Mouse (Mus musculus) heart, embryonic 11.5 days (tissue): ENCODE results near the gene Prr19. TPM values are rescaled to one million over a fixed set of nuclear protein-coding genes. Genes with fewer than 3 reads are reported as not detected.

Experiments used
- ATAC-seq: fragments of 200-750 bp; cut with Nextera tagmentation; replicated peaks from 2 replicates; pipeline ENCODE4 v1.8.0; 2017; ENCODE audit warnings: moderate library complexity; ENCODE audit not compliant: insufficient number of reproducible peaks, low FRiP score, low TSS enrichment
- H3K27ac ChIP-seq: fragments of 300-500 bp; sonication (generic); 2 replicates; pipeline ENCODE4 v1.5.1; 2014; ENCODE audit warnings: mild to moderate bottlenecking, low read depth, low read length
- H3K27me3 ChIP-seq: fragments of 300-500 bp; sonication (generic); 2 replicates; pipeline ENCODE4 v1.6.1; 2014; ENCODE audit warnings: mild to moderate bottlenecking, low read length, mixed read lengths; ENCODE audit not compliant: control insufficient read depth, insufficient read depth
- H3K36me3 ChIP-seq: fragments of 300-500 bp; sonication (generic); 2 replicates; pipeline ENCODE4 v1.6.1; 2014; ENCODE audit warnings: mild to moderate bottlenecking, low read length, moderate library complexity, mixed read lengths; ENCODE audit not compliant: control insufficient read depth, insufficient read depth
- H3K4me1 ChIP-seq: fragments of 300-500 bp; sonication (generic); 2 replicates; pipeline ENCODE4 v1.6.1; 2014; ENCODE audit warnings: low read length; ENCODE audit not compliant: control insufficient read depth, insufficient read depth
- H3K4me2 ChIP-seq: fragments of 300-500 bp; sonication (generic); 2 replicates; pipeline ENCODE4 v1.6.1; 2014; ENCODE audit warnings: mild to moderate bottlenecking, moderate library complexity
- H3K4me3 ChIP-seq: fragments of 300-500 bp; sonication (generic); 2 replicates; pipeline ENCODE4 v1.5.1; 2014; ENCODE audit warnings: low read depth, low read length
- H3K9ac ChIP-seq: fragments of 300-500 bp; sonication (generic); 2 replicates; pipeline ENCODE4 v1.6.1; 2014; ENCODE audit warnings: mild to moderate bottlenecking, low read depth, low read length, moderate library complexity
- H3K9me3 ChIP-seq: fragments of 300-500 bp; sonication (generic); replicated peaks from 2 replicates; pipeline ENCODE4 v1.6.1; 2016; ENCODE audit warnings: low read length; ENCODE audit not compliant: control insufficient read depth
- WGBS: fragments of 180-500 bp; shearing (Covaris S2); extraction: QIAGEN DNeasy Blood & Tissue Kit; methylation state at CpG from one replicate; pipeline ENCODE4 v1.1.7; 2014; ENCODE audit not compliant: insufficient replicate concordance; 5-methylcytosine and 5-hydroxymethylcytosine counted together
- polyA plus RNA-seq: library from polyadenylated mRNA; unstranded; fragments of >200 nt; fragmentation: Nextera tagmentation; extraction: Ambion mirVana; gene quantifications from 2 replicates; pipeline ENCODE4 v1.2.1, GENCODE M21; 2014

Gene Prr19
- polyA plus RNA-seq, 1 experiment from 2014 or later: 0.63 TPM

DNA sequence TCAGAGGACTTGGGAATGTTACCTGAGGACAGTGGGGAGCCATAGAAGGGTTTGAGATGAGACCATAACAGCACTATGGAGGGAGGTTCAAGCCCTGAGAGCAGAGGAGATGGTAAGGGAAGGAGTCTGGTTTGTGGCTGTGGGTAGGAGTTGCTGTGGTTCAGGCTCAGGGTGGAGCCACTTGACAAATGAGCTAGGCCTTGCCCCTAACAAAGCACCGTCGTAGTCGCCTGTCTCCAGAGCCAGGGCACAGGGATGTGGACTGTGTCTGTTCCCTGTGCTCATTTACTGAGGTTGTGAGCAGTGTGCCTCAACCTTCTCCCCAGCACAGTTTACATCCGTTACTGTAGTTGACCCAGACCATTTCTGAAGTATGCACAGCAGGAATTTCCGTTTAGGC, 26.6 kb upstream of the Prr19 start:
- no peak for ATAC-seq
- Histone ChIP-seq H3K27me3 (no peaks in the 10 kb centered on the region), H3K27ac (no peak overlapping the region), H3K4me2 (no peak overlapping the region), H3K9ac (peak overlapping the region; percentile 7), H3K4me3 (no peak overlapping the region), H3K36me3 (peaks cover 16% of the 10 kb centered on the region; the same call in 1 of the 2 replicates), H3K4me1 (peaks cover 57% of the 10 kb centered on the region), H3K9me3 (no peaks in the 10 kb centered on the region)
- 65% methylated on average over 5 of the region's 5 CpGs for WGBS

DNA sequence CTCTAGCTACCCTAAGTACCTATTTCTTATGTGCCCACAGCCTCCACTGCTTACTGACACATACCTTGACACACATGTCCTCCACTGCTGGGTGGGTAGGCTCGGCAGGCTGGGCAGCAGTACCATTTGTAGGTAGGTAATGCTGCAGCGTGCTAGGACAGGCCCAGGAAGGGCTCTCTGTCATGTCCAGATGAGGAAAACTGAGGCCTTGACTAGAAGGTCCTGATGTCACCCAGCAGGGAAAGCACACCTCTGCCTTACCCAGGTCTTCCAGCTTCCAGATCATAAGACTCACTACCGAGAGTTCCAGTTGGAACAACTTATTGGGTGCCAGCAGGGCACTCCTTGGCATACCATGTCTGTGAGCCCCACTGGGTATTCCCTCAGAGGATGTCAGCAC, 26.2 kb upstream of the Prr19 start:
- no peak for ATAC-seq
- Histone ChIP-seq H3K4me1 (peaks cover 57% of the 10 kb centered on the region), H3K27ac (no peak overlapping the region), H3K36me3 (peaks cover 16% of the 10 kb centered on the region; the same call in 1 of the 2 replicates), H3K4me2 (no peak overlapping the region), H3K9me3 (no peaks in the 10 kb centered on the region), H3K4me3 (no peak overlapping the region), H3K9ac (peak overlapping the region; percentile 59; the same call in 1 of the 2 replicates), H3K27me3 (no peaks in the 10 kb centered on the region)
- WGBS: 87% methylated on average over 3 of the region's 3 CpGs

DNA sequence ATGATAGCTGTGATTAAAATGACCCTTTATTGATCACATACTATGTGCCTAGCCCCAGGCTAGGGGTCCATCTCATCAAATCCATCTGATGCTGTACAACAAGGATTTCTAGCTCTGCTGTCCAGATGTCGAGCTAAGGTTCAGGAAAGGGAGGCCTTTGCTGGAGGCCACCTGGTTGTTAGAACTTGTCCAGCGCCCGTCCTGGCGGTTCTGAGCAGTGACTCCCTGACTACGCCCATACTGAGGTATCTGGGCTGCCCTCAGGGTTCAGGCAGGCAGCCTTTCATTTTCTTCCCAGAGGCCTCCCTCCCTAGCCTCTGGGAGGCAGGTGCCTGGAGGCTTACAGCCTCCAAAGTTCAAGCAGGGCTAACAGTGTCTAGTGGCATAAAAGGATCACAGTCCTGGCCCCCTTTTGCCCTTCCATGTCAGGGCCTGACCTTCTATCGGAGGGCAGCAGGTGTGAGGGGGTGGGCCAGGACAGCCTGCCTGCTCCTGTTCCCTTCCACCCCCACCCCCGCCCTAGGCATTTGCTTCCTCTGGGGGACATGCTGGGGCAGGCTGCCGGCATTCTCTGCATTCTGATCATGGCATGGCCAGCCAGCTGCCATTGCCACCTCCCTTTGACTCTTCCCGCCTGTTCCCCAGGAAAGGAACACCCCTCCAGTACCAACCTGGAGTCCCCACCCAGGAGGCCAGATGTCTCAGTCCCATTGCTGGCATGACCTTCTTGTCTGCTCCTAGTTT, 25.5 kb upstream of the Prr19 start:
- WGBS: 47% methylated on average over 9 of the region's 9 CpGs
- Histone ChIP-seq H3K9ac (peak overlapping the region; percentile 59; the same call in 1 of the 2 replicates), H3K4me2 (peak overlapping the region; percentile 32), H3K36me3 (peaks cover 16% of the 10 kb centered on the region; the same call in 1 of the 2 replicates), H3K4me3 (no peak overlapping the region), H3K27me3 (no peaks in the 10 kb centered on the region), H3K27ac (peak overlapping the region; percentile 6; the same call in 1 of the 2 replicates), H3K9me3 (no peaks in the 10 kb centered on the region), H3K4me1 (peaks cover 61% of the 10 kb centered on the region)
- no peak for ATAC-seq

DNA sequence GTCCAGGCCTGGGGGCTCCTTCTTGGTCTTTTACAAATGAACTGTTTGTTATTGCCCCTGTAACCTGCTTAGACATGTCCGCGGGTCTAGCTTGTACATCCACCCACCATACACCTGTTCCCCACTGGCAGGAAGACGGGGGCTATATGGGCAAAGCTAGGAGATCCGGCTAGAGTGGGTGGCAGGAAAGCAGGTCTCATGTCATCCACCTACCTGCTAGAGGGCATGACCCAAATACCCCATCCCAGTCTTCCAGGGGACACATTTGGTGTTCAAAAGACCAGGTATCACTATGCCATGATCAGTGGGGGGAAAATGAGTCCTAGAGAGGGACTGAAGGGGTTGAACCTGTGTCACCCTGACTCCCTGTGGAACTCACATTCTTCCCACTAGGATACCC, 23.8 kb upstream of the Prr19 start:
- H3K27me3 ChIP-seq: no peaks in the 10 kb centered on the region
- peak overlapping the region; percentile 91 for H3K9ac ChIP-seq
- H3K27ac ChIP-seq: peak overlapping the region; percentile 99
- H3K4me2 ChIP-seq: peak overlapping the region; percentile 98
- H3K9me3 ChIP-seq: no peaks in the 10 kb centered on the region
- no peak for ATAC-seq
- H3K4me1 ChIP-seq: peaks cover 67% of the 10 kb centered on the region
- 87% methylated on average over 4 of the region's 4 CpGs for WGBS
- peak overlapping the region; percentile 74 for H3K4me3 ChIP-seq
- H3K36me3 ChIP-seq: peaks cover 7% of the 10 kb centered on the region; the same call in 1 of the 2 replicates

DNA sequence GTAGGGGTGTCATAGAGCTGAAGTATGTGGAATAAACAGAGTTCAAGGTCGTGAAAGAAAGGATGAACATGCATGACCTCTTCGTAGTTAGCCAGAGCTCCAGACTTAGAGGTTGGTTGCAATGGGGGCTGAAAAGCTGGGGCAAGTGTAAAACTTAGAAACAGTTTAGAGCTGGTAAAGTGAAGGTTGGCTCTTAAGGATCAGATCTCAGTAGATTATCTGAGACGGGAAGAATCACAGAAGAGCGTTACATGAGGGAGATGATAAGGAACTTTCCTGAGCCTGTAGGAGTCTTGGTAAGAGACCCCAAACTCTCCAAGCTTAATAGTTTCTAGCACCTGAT, 23.2 kb upstream of the Prr19 start:
- Histone ChIP-seq H3K9me3 (no peaks in the 10 kb centered on the region), H3K27ac (peak overlapping the region; percentile 99), H3K36me3 (peaks cover 4% of the 10 kb centered on the region; the same call in 1 of the 2 replicates), H3K4me1 (peaks cover 68% of the 10 kb centered on the region), H3K9ac (peak overlapping the region; percentile 91), H3K4me2 (peak overlapping the region; percentile 98), H3K4me3 (peak overlapping the region; percentile 74), H3K27me3 (no peaks in the 10 kb centered on the region)
- 7% methylated on average over 4 of the region's 4 CpGs for WGBS
- ATAC-seq: no peak

DNA sequence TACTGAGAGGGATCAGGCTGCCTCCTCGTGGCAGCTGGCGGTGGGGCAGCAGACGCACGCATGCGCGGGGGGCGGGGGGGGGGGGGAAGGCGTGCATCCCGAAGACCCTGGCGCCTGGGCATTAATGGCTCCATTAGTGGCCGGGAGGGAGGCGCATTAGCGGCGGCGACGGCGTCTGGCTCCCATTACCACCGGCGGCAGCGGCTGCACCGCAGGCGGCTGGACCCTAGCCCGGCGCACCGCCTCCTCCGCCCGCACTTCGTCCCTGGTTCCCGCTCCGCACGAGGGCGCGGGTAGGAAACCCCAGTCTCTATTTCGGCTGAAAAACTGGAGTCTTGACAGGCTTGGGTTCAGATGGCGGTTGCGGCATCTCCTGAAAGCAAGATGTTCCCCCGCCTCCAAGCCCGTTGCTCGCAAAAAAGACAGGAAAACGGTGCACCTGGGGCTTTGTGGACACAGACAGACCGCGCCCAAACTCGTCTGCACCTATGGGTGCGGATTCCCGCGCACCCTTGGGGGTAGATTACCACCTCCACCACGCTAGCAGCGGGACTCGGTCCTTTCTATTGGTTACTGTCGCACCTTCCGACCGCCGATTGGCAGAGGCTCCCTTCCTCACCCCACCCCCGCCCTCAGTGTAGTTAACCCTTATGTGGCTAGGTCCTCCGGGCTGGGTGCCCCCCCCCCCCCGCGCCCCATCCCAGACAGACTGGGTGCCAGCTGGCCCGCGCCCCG, 22.7 kb upstream of the Prr19 start:
- Histone ChIP-seq H3K9me3 (no peaks in the 10 kb centered on the region), H3K27me3 (no peaks in the 10 kb centered on the region), H3K4me3 (peak overlapping the region; percentile 74), H3K9ac (peak overlapping the region; percentile 91), H3K27ac (peak overlapping the region; percentile 99), H3K36me3 (no peaks in the 10 kb centered on the region), H3K4me1 (peaks cover 68% of the 10 kb centered on the region), H3K4me2 (peak overlapping the region; percentile 98)
- WGBS: under 1% methylated on average over 55 of the region's 60 CpGs
- peak; percentile 56 for ATAC-seq

DNA sequence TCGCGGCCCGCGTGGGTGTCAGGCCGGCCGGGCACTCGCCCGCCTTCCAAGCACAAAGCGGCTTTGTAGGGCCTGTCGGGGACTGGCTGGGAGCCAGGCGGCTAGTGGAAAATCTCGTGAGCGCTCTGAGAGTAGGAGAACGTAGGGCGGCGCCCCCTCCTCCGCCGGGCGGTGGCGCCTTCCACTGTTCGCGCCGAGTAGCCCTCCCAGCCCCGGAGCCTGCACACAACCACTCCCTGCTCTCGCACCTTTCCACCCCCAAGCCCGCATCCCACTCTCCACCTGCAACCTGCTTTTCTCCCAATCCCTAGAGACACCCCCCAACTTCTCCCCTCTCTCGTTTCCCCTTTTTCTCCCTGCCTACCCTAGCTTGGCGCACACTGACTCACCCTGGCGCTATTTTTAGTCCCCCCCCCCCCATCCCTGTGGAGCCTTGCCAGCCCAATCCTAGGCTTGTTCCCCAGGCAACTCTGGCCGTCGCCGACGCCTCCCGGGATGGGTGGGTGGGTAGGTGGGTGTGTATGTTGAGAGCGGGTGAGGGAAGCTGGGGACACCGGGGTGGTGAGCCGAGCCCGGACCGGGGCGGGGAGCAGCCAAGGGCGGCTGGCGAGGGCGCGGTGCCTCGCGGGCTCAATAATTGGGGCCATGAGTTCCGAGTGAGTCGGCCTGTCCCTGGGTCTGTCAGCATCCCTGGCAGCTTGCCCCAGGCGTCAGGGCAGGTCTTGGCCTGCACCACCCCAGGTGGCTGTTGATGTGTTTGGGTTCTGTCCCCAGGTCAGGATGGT, 21.9 kb upstream of the Prr19 start:
- H3K27me3 ChIP-seq: no peaks in the 10 kb centered on the region
- peaks cover 69% of the 10 kb centered on the region for H3K4me1 ChIP-seq
- peak overlapping the region; percentile 74 for H3K4me3 ChIP-seq
- peak overlapping the region; percentile 98 for H3K4me2 ChIP-seq
- WGBS: under 1% methylated on average over 46 of the region's 49 CpGs
- peak overlapping the region; percentile 99 for H3K27ac ChIP-seq
- ATAC-seq: peak; percentile 36
- peak overlapping the region; percentile 91 for H3K9ac ChIP-seq
- no peaks in the 10 kb centered on the region for H3K36me3 ChIP-seq
- H3K9me3 ChIP-seq: no peaks in the 10 kb centered on the region
